ENCODE assay signal across 10 mouse cellular contexts in the genomic region with DNA sequence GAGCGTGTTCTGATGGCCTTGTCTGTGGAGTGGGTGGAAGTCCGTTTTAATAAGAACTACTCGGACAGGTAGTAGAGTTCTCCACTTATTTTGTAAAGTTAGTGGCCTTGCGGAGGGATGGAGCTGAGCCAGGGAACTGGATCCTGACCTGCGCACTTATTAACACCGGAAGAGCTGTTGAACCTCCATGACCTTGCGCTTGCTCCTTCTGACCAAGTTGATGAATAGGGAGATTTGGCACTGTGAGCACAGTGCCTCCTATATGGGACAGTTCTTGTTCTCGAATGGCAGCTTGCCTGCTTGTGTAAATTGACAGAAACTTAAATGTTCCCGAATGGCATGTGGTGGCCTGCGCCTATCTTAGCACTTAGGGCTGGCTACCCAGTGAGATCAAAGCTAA. TPM values are rescaled to one million over a fixed set of nuclear protein-coding genes. Genes with fewer than 3 reads are reported as not detected.
DNase-seq lines count a peak whose midpoint lies in the region; ATAC-seq and TF ChIP-seq lines count a peak whose summit lies in the region.
"Had no signal": no experiment of that assay in that cellular context is flagged by ENCODE, and none has a peak within 500 bp of the region (broad histone marks: within the 10 kb centered on the region; RNA-seq: fewer than 3 reads in every experiment).

No protein-coding gene starts in this region.

- no peak overlapping the region for H3K9ac ChIP-seq in liver, adult 2 months (ENCODE audit: low read depth, low read length)
- H3K9ac ChIP-seq in neural tube, embryonic 13.5 days: 0 out of 2 replicates have a peak overlapping the region, but pooled peaks have one; percentile 26

- no peak for TF ChIP-seq CTCF in liver, adult 2 months (IDR thresholded peaks at IDR 0.05; ENCODE audit: low read depth, low read length)

- no peaks in the 10 kb centered on the region for H3K27me3 ChIP-seq in liver, adult 2 months (ENCODE audit: control insufficient read depth, insufficient read depth, low read length)
- H3K27me3 ChIP-seq in neural tube, embryonic 13.5 days: no peaks in the 10 kb centered on the region

- TF ChIP-seq POLR2A in liver, adult 2 months (IDR thresholded peaks at IDR 0.05; ENCODE audit: extremely low read depth, insufficient read depth, low read length): no peak

- peak overlapping the region; percentile 68 for H3K4me2 ChIP-seq in neural tube, embryonic 13.5 days

- H3K4me1 ChIP-seq in liver, adult 2 months (ENCODE audit: control insufficient read depth, insufficient read depth, low read length): peaks cover 4% of the 10 kb centered on the region; the same call in 1 of the 2 replicates
- peaks cover 10% of the 10 kb centered on the region; the same call in 1 of the 2 replicates for H3K4me1 ChIP-seq in brown adipose tissue, adult 24 weeks (ENCODE audit: control insufficient read depth, insufficient read depth, insufficient read length, low read length)
- peaks cover 20% of the 10 kb centered on the region for H3K4me1 ChIP-seq in neural tube, embryonic 13.5 days (replicated peaks)

- ATAC-seq in neural tube, embryonic 13.5 days (ENCODE audit: low read depth): no peak
- ATAC-seq in CD4-positive, CD25-positive, alpha-beta regulatory T cell, adult 4 months: no peak

- WGBS in liver, adult 2 months: 18% methylated on average over 10 of the region's 10 CpGs
- WGBS in neural tube, embryonic 13.5 days: 88% methylated on average over 10 of the region's 10 CpGs

- peak overlapping the region; percentile 16; the same call in 1 of the 2 replicates for H3K4me3 ChIP-seq in liver, adult 2 months (ENCODE audit: insufficient read depth, low read depth, low read length)
- peak overlapping the region; percentile 77 for H3K4me3 ChIP-seq in brown adipose tissue, adult 24 weeks (ENCODE audit: insufficient read depth, low read depth, low read length)
- no peak overlapping the region for H3K4me3 ChIP-seq in neural tube, embryonic 13.5 days

- peaks cover 13% of the 10 kb centered on the region; the same call in 1 of the 2 replicates for H3K79me2 ChIP-seq in liver, adult 2 months (ENCODE audit: control insufficient read depth, insufficient read depth, low read length)

- no peaks in the 10 kb centered on the region for H3K36me3 ChIP-seq in liver, adult 2 months (ENCODE audit: control insufficient read depth, insufficient read depth, low read length)
- H3K36me3 ChIP-seq in neural tube, embryonic 13.5 days: peaks cover 9% of the 10 kb centered on the region

- H3K9me3 ChIP-seq in neural tube, embryonic 13.5 days: no peaks in the 10 kb centered on the region

- peak; percentile 79 for DNase-seq in liver, adult 2 months (ENCODE audit: extremely low read depth, low read depth, low spot score)
- no peak for DNase-seq in liver
- peak; percentile 31 for DNase-seq in kidney, postnatal 10 days
- no peak for DNase-seq in right cerebral cortex, postnatal 36 days (ENCODE audit: low spot score in 2 of 2)
- DNase-seq: gastrocnemius, postnatal 10 days; thymus, postnatal 14 days had no signal

- H3K27ac ChIP-seq in liver, adult 2 months (replicated peaks; ENCODE audit: insufficient read depth, low read depth, low read length): peak overlapping the region; percentile 17
- H3K27ac ChIP-seq in brown adipose tissue, adult 24 weeks (replicated peaks; ENCODE audit: low read depth, low read length): peak overlapping the region; percentile 84
- H3K27ac ChIP-seq in neural tube, embryonic 13.5 days (replicated peaks): no peak overlapping the region

RNA-seq across cellular contexts. Expression of a gene that starts 1.5 kb away (rescaled TPM):
- 5.9 and 6.9 TPM in 2 replicates for total RNA-seq in liver, adult 2 months (2014; rRNA removed)
- 9.8 and 10.6 TPM in 2 replicates for polyA plus RNA-seq in liver, adult 2 months (2012; rRNA removed)
- 24.7 and 25.4 TPM in 2 replicates for polyA plus RNA-seq in brown adipose tissue, adult 24 weeks (2012; ENCODE audit: insufficient read depth, insufficient read length, missing spikeins)
- polyA plus RNA-seq in neural tube, embryonic 13.5 days (2015; fragmentation: Nextera tagmentation; extraction: Ambion mirVana): 65.1 and 67.4 TPM in 2 replicates
- polyA plus RNA-seq in CD4-positive, CD25-positive, alpha-beta regulatory T cell, adult 4 months (2017; shearing (Covaris generic)): 10 to 100 TPM; 45.5 to 47.1 TPM

RNA-seq across cellular contexts. Expression of a gene that starts 40.7 kb away (rescaled TPM):
- 8.8 and 9.9 TPM in 2 replicates for total RNA-seq in liver, adult 2 months (2014; rRNA removed)
- 4.5 and 5.1 TPM in 2 replicates for polyA plus RNA-seq in liver, adult 2 months (2012; rRNA removed)
- polyA plus RNA-seq in brown adipose tissue, adult 24 weeks (2012; ENCODE audit: insufficient read depth, insufficient read length, missing spikeins): 7.0 and 9.9 TPM in 2 replicates
- 31.4 and 35.5 TPM in 2 replicates for polyA plus RNA-seq in neural tube, embryonic 13.5 days (2015; fragmentation: Nextera tagmentation; extraction: Ambion mirVana)
- 10 to 100 TPM; 13.7 to 15.8 TPM for polyA plus RNA-seq in CD4-positive, CD25-positive, alpha-beta regulatory T cell, adult 4 months (2017; shearing (Covaris generic))

RNA-seq across cellular contexts. Expression of a gene that starts 53.5 kb away (rescaled TPM):
- not detected in 2 replicates for total RNA-seq in liver, adult 2 months (2014; rRNA removed)
- not detected in 2 replicates for polyA plus RNA-seq in liver, adult 2 months (2012; rRNA removed)
- polyA plus RNA-seq in brown adipose tissue, adult 24 weeks (2012; ENCODE audit: insufficient read depth, insufficient read length, missing spikeins): not detected in 2 replicates
- not detected in 2 replicates for polyA plus RNA-seq in neural tube, embryonic 13.5 days (2015; fragmentation: Nextera tagmentation; extraction: Ambion mirVana)
- not detected for polyA plus RNA-seq in CD4-positive, CD25-positive, alpha-beta regulatory T cell, adult 4 months (2017; shearing (Covaris generic))
- total RNA-seq: gastrocnemius, postnatal 10 days had no signal
- polyA plus RNA-seq: neural tube, embryonic 11.5 days had no signal

Comparison
In these comparisons a context has a peak if more than half of its experiments do, and no peak if none do; other contexts are left out.
1. DNase-seq: peak in liver, adult 2 months (single experiment) and kidney, postnatal 10 days (single experiment); none in liver (single experiment) and right cerebral cortex, postnatal 36 days (0 of 2).